Mouse (Mus musculus) ES-Bruce4 (cell line): ENCODE data around the gene Glb1l.

ENCODE experiments used
- CTCF ChIP-seq: IDR thresholded peaks from one replicate; pipeline ENCODE4 v1.8.1; 2011; ENCODE audit warnings: low read depth, low read length
- EP300 ChIP-seq: IDR thresholded peaks from 2 replicates; pipeline ENCODE4 v1.6.1; 2011; ENCODE audit warnings: low read depth, low read length; ENCODE audit not compliant: insufficient read depth
- POLR2A ChIP-seq: IDR thresholded peaks from one replicate; pipeline ENCODE4 v1.8.1; 2011; ENCODE audit warnings: low read length; ENCODE audit not compliant: insufficient read depth

GRCm38 (mm10) chr1:75192452-75192851 is 18.2 kb downstream of the Glb1l start:
- TF ChIP-seq CTCF (no peak), EP300 (no peak), POLR2A (no peak)
